Mouse (Mus musculus) heart, adult 2 months (tissue): ENCODE data around the gene Elovl7. TPM values are rescaled to one million over a fixed set of nuclear protein-coding genes. Genes with fewer than 3 reads are reported as not detected.

Experiments used
- DNase-seq, 2 experiments: peaks; one replicate each; pipeline ENCODE4 v3.0.0; 2021
- H3K27ac ChIP-seq: fragments of 200-600 bp; 2 replicates; pipeline ENCODE4 v1.8.1; 2022
- H3K27me3 ChIP-seq: fragments of 200-500 bp; 2 replicates; pipeline ENCODE4 v1.6.1; 2012; ENCODE audit warnings: mild to moderate bottlenecking, low read length, inconsistent platforms, mixed read lengths; ENCODE audit not compliant: control insufficient read depth, insufficient read depth
- H3K36me3 ChIP-seq: fragments of 200-500 bp; 2 replicates; pipeline ENCODE4 v1.6.1; 2012; ENCODE audit warnings: low read length, inconsistent platforms; ENCODE audit not compliant: control insufficient read depth, insufficient read depth
- H3K4me1 ChIP-seq: fragments of 200-500 bp; 2 replicates; pipeline ENCODE4 v1.6.1; 2011; ENCODE audit warnings: low read length; ENCODE audit not compliant: control insufficient read depth, insufficient read depth
- H3K4me3 ChIP-seq: fragments of 200-600 bp; 2 replicates; pipeline ENCODE4 v1.8.1; 2022
- H3K79me2 ChIP-seq: fragments of 200-500 bp; replicated peaks from 2 replicates; pipeline ENCODE4 v1.6.1; 2012; ENCODE audit warnings: mild to moderate bottlenecking, inconsistent platforms, low read length, moderate library complexity, mixed read lengths; ENCODE audit not compliant: control insufficient read depth, insufficient read depth
- H3K9ac ChIP-seq: fragments of 200-500 bp; 2 replicates; pipeline ENCODE4 v1.6.1; 2012; ENCODE audit warnings: low read depth, mild to moderate bottlenecking, control low read depth, inconsistent platforms, low read length, mixed read lengths
- CTCF ChIP-seq: fragments of 200-600 bp; IDR thresholded peaks from 2 replicates; pipeline ENCODE4 v1.8.1; 2022; ENCODE audit warnings: antibody characterized with exemption, mild to moderate bottlenecking, moderate library complexity
- EP300 ChIP-seq: fragments of 200-500 bp; IDR thresholded peaks from 2 replicates; pipeline ENCODE4 v1.6.1; 2011; ENCODE audit warnings: low read depth, low read length, control low read depth; ENCODE audit not compliant: insufficient read depth
- POLR2A ChIP-seq: fragments of 200-500 bp; IDR thresholded peaks from 2 replicates; pipeline ENCODE4 v1.6.1; 2011; ENCODE audit warnings: mild to moderate bottlenecking, low read depth, low read length, control low read depth; ENCODE audit not compliant: insufficient read depth
- WGBS: fragments of 180-500 bp; shearing (Covaris S2); methylation state at CpG from one replicate; pipeline ENCODE4 v1.1.7; 2018; 5-methylcytosine and 5-hydroxymethylcytosine counted together
- intact Hi-C: fragments of 180-260 bp; cut with DNase I; formaldehyde crosslinking; loops from one replicate; pipeline ENCODE4 v1.15.1; 2025
- polyA plus RNA-seq: library from polyadenylated mRNA; depleted of rRNA; stranded (reverse); fragments of >200 nt; gene quantifications from 2 replicates; pipeline ENCODE4 v1.2.3, GENCODE M21; 2012; rRNA removed
- total RNA-seq, 2 experiments: library from RNA; stranded (reverse); gene quantifications; 2 replicates each; pipeline ENCODE4 v1.2.3; 2021

Gene Elovl7
- total and polyA plus RNA-seq, 3 experiments = 0.18 to 0.29 (median 0.20) TPM

GRCm38 (mm10) chr13:108328406-108329180 lies 114.4 kb downstream of the Elovl7 start:
- no peak overlapping the region for H3K27ac ChIP-seq
- no peak overlapping the region for H3K9ac ChIP-seq
- no peak for DNase-seq
- H3K36me3 ChIP-seq = no peaks in the 10 kb centered on the region
- intact Hi-C loops = loop anchor here (1.0 to 5.0 kb wide), 3 partner anchors 116 to 168 kb away; partner anchors contain the start of gene Elovl7
- no peaks in the 10 kb centered on the region for H3K79me2 ChIP-seq
- H3K27me3 ChIP-seq = no peaks in the 10 kb centered on the region; the same call in 1 of the 2 replicates
- whole genome bisulfite sequencing = 93% methylated on average over 21 of the region's 21 CpGs
- TF ChIP-seq POLR2A (no peak), CTCF (no peak), EP300 (no peak)
- H3K4me1 ChIP-seq = no peaks in the 10 kb centered on the region
- no peak overlapping the region for H3K4me3 ChIP-seq

- no peaks in the 10 kb centered on the region; the same call in 1 of the 2 replicates for H3K27me3 ChIP-seq
- no peaks in the 10 kb centered on the region for H3K79me2 ChIP-seq
- H3K9ac ChIP-seq = no peak overlapping the region
- no peak overlapping the region for H3K27ac ChIP-seq
- TF ChIP-seq CTCF = peak; percentile 83
- TF ChIP-seq EP300 = no peak
- no peaks in the 10 kb centered on the region for H3K36me3 ChIP-seq
- H3K4me1 ChIP-seq = no peaks in the 10 kb centered on the region
- 61% methylated on average over 3 of the region's 3 CpGs for WGBS
- no peak for DNase-seq
- no peak overlapping the region for H3K4me3 ChIP-seq
- intact Hi-C loops = loop anchor here (1.0 to 5.0 kb wide), 2 partner anchors 117 to 138 kb away; partner anchors contain the start of gene Elovl7
Observed at GRCm38 (mm10) chr13:108329693-108330092, 115.5 kb downstream of the Elovl7 start.

Other genes with a start within 250 kb of the Elovl7 start
- gene Smim15, start 170.0 kb upstream of the Elovl7 start, total RNA-seq = 10 to 100 TPM; 21.5 to 21.8 TPM
- 6.7 and 13.5 TPM in 2 replicates for gene Smim15, start 170.0 kb upstream of the Elovl7 start, polyA plus RNA-seq
- gene Ndufaf2, start 55.8 kb upstream of the Elovl7 start, total RNA-seq = 10 to 100 TPM; 23.3 to 28.8 TPM
- 12.4 and 14.1 TPM in 2 replicates for gene Ndufaf2, start 55.8 kb upstream of the Elovl7 start, polyA plus RNA-seq
- 1 to 10 TPM; 4.8 to 5.9 TPM for gene Ercc8, start 55.7 kb upstream of the Elovl7 start, total RNA-seq
- gene Ercc8, start 55.7 kb upstream of the Elovl7 start, polyA plus RNA-seq = 4.7 and 7.3 TPM in 2 replicates
- under 1 TPM; 0.34 to 0.36 TPM for gene Depdc1b, start 101.9 kb downstream of the Elovl7 start, total RNA-seq
- gene Depdc1b, start 101.9 kb downstream of the Elovl7 start, polyA plus RNA-seq = 0.14 and 0.26 TPM in 2 replicates
- gene Pde4d, start 235.5 kb downstream of the Elovl7 start, total RNA-seq = 10 to 100 TPM; 38.1 to 40.1 TPM
- 11.5 and 20.8 TPM in 2 replicates for gene Pde4d, start 235.5 kb downstream of the Elovl7 start, polyA plus RNA-seq